Mouse (Mus musculus) liver, embryonic 14.5 days (tissue): ENCODE measurements around the gene Alg13.

Experiments used
- CTCF ChIP-seq: IDR thresholded peaks from 2 replicates; pipeline ENCODE4 v1.5.1; 2016; ENCODE audit warnings: antibody characterized with exemption, low read depth, control low read depth
- EP300 ChIP-seq: IDR thresholded peaks from 2 replicates; pipeline ENCODE4 v1.6.1; 2016; ENCODE audit warnings: antibody characterized with exemption, low read depth

DNA sequence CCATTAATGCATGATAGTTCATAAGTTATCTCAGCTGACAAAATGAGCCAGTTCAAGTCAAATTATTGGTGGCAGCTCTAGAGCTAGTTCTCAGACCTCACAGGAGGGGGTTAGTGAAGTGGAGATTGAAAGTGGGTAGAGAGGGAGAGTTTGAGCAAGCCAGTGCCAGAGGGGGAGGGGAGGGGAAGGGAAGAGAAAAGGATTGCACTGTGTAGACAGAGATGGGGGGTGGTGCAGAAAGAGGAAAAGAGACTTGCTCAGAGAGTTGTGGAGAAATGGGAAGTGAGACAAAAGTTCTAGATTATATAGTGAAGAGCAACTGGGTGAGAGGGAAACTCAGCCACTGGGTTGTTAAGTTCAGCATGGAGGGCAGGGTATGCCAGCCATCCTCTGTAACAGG lies 20.8 kb downstream of the Alg13 start:
- TF ChIP-seq CTCF (no peak), EP300 (no peak)
